Mouse (Mus musculus) cerebellum, adult 2 months (tissue): ENCODE measurements at regions not wholly inside any gene's neighbourhood (a gene's known extent, or its start where the extent isn't known, plus 50 kb on each side); places are given as distances from the start of the nearest gene placed in this dataset.

ENCODE experiments used
- DNase-seq, 2 experiments: peaks; one replicate each; pipeline ENCODE4 v3.0.0; 2021
- H3K27ac ChIP-seq: fragments of 200-500 bp; 2 replicates; pipeline ENCODE4 v1.5.1; 2012; ENCODE audit warnings: low read length, control low read depth, inconsistent platforms; ENCODE audit not compliant: insufficient read depth
- H3K27me3 ChIP-seq: fragments of 200-500 bp; 2 replicates; pipeline ENCODE4 v1.6.1; 2012; ENCODE audit warnings: inconsistent platforms, mild to moderate bottlenecking, low read length, moderate library complexity; ENCODE audit not compliant: control insufficient read depth, insufficient read depth
- H3K4me1 ChIP-seq: fragments of 200-500 bp; 2 replicates; pipeline ENCODE4 v1.6.1; 2011; ENCODE audit warnings: low read length; ENCODE audit not compliant: control insufficient read depth, insufficient read depth
- H3K4me3 ChIP-seq: fragments of 200-500 bp; replicated peaks from 2 replicates; pipeline ENCODE3; 2011; ENCODE audit warnings: mild to moderate bottlenecking, low read depth, low read length, control low read depth; ENCODE audit not compliant: insufficient read depth
- CTCF ChIP-seq: fragments of 200-500 bp; IDR thresholded peaks from 2 replicates; pipeline ENCODE4 v1.5.1; 2011; ENCODE audit warnings: low read depth, mild to moderate bottlenecking, control low read depth, low read length, moderate library complexity, borderline replicate concordance; ENCODE audit not compliant: insufficient read depth
- POLR2A ChIP-seq: fragments of 200-500 bp; IDR thresholded peaks from 2 replicates; pipeline ENCODE4 v1.6.1; 2011; ENCODE audit warnings: low read length, control low read depth, borderline replicate concordance; ENCODE audit not compliant: insufficient read depth
- WGBS: fragments of 180-500 bp; shearing (Covaris S2); methylation state at CpG from one replicate; pipeline ENCODE4 v1.1.7; 2018; 5-methylcytosine and 5-hydroxymethylcytosine counted together

DNA sequence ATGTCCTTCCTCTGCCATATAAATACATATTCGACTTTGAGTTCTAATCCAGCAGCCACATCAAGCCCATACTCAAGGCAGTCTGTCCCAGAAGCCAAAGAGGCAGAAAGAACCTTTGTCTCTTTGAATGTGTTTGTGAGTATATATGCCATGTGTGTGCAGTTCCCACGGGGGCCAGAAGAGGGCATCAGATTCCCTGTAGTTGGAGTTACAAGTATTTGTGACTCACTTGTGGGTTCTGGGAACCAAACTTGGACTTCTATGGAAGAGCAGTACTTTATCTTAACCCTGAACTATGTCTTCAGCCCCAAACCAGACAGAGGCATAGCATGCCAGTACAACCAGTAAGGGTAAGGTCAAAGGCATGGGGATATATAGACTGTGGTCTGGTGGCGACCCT, 165.6 kb upstream of the Sp4 start:
- Histone ChIP-seq H3K27me3 (no peaks in the 10 kb centered on the region), H3K4me1 (no peaks in the 10 kb centered on the region), H3K4me3 (no peak overlapping the region), H3K27ac (no peak overlapping the region)
- no peak for TF ChIP-seq POLR2A
- no peak for TF ChIP-seq CTCF
- WGBS = 75% methylated on average over 3 of the region's 3 CpGs
- no peak for DNase-seq

DNA sequence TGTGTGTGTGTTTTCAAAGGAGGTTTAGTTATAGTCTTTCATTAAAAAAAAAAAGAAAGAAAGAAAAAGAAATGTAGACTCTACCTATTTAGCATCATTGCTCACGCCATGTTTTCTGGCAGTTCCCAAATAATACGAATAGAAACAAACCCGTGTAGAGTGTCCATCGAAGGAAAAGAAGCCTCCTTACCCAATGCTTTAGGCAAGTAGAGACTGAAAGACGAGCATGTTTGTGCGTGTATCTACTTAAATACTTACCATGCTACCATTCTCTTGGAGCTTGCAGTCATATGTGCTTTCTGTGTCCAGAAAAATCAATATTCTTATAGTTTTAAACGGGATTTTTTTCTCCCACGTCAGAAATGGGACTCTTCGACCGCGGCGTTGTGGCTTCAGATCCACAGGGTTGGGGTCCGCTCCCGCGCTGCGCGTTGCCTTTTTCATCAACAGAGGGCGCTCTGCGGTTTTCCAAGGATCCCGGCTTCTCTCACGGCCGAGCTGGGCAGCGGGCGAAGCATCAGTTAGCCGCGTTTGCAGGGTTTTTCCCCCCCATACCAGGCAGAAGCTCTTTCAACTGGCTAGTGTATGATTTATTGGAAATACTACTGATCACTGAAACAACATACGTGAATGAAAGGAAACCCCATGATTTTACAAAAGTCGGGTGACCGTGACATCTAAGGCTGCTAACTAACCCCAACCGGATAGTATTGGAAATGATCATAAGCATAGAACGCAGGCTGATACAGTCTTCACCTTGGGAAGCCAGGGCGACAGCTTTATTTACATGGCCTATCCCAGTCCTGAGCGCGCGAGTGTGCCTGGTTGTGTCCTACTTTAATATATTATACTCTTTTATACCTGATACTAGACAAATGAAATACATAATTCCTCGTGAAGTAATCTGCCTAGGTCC, 156.5 kb upstream of the Sp4 start:
- WGBS = 9% methylated on average over 36 of the region's 36 CpGs
- no peaks in the 10 kb centered on the region; the same call in 1 of the 2 replicates for H3K27me3 ChIP-seq

DNA sequence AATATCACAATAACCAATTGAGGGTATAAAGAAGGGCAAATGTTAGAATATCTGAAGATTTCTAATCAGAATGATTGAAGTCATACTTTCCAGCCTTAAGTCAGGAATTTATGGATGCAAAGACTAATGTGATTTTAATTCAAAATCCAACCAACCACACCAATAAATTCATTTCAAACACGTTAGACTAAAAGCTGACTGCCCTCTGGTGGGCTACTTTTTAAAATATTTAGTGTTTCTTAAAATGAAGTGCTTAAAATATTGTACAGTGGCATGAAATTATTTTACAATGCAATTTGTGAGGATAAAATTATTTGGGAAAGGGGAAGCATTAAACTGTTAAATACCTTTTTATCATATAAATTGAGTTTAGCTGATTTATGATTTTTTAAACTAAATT, 154.4 kb upstream of the Sp4 start:
- TF ChIP-seq CTCF (peak; percentile 18; the same call in 1 of the 2 replicates), POLR2A (no peak)
- Histone ChIP-seq H3K4me3 (no peak overlapping the region), H3K27me3 (no peaks in the 10 kb centered on the region; the same call in 1 of the 2 replicates), H3K4me1 (no peaks in the 10 kb centered on the region), H3K27ac (no peak overlapping the region)
- no peak for DNase-seq
- WGBS = 25% methylated on average over 1 of the region's 1 CpGs

More for the DNA sequence above, 156.5 kb upstream of the Sp4 start:
- H3K4me3 ChIP-seq = no peak overlapping the region
- no peaks in the 10 kb centered on the region for H3K4me1 ChIP-seq
- TF ChIP-seq POLR2A (no peak), CTCF (peak; percentile 52)
- DNase-seq = peak; percentile 42 to 61
- H3K27ac ChIP-seq = no peak overlapping the region

DNA sequence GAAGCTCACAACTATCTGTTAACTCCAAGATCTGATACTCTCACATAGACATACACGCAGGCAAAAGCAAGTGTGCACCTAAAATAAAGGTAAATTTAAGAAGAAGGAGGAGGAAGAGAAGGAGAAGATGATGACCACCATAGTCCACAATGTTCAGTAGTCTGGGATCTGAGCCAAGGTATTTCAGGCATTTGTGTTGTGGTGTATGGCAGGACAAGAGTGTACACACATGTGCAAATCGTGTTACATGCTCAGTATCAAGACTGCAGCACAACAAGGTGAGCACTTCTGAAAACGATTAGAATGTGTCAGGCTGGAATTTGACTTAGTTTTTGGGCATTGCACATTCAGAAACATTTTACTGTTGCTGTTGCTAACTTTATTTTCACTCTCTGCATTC, 138.4 kb upstream of the Sp4 start:
- Histone ChIP-seq H3K27me3 (no peaks in the 10 kb centered on the region), H3K4me3 (no peak overlapping the region)
- 66% methylated on average over 3 of the region's 3 CpGs for WGBS

DNA sequence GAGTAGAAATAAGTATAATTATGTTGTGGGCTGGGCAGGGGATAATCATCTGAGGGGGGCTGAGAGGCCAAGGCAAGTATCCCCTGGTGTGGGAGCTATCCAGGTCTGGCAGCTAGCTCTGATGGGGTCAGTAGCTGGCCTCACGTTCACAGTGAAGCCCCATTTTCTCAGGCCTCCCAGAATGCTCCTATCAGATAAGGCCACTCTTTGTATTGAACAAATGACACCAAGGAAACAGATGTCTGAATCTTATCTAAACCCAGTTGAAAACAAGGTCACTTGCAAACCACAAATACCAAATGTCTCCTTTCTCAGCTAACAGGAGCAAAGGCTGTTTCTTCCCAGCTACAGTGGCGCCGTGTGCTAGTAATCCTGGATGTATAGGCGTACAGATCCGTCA, 137.6 kb upstream of the Sp4 start:
- TF ChIP-seq POLR2A = no peak
- no peak for TF ChIP-seq CTCF
- no peak for DNase-seq
- no peaks in the 10 kb centered on the region for H3K4me1 ChIP-seq
- 93% methylated on average over 5 of the region's 5 CpGs for WGBS
- H3K27me3 ChIP-seq = no peaks in the 10 kb centered on the region
- no peak overlapping the region for H3K27ac ChIP-seq
- H3K4me3 ChIP-seq = no peak overlapping the region

More for the DNA sequence above, 138.4 kb upstream of the Sp4 start:
- Histone ChIP-seq H3K27ac (no peak overlapping the region), H3K4me1 (no peaks in the 10 kb centered on the region)
- TF ChIP-seq POLR2A (no peak), CTCF (no peak)
- DNase-seq = no peak

DNA sequence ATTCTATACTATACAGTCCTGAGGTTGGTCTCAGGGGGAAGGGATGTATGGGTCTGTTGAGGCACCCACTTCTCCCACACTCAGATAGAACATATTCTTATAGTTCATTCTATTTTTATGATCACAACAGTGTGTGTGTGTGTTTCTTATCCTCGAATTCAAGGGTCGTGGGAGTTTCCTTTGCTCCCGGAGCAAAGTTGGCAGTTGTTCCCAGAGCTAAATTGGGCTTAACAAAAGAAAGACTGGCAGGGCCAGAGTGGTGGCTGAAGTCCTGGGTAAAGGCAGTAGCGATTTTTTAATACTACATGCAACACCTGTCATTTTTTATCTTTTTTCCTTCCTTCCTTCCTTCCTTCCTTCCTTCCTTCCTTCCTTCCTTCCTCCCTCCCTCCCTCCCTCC, 131.5 kb upstream of the Sp4 start:
- Histone ChIP-seq H3K4me1 (no peaks in the 10 kb centered on the region), H3K27me3 (no peaks in the 10 kb centered on the region), H3K27ac (no peak overlapping the region), H3K4me3 (no peak overlapping the region)
- DNase-seq = no peak
- WGBS = 25% methylated on average over 4 of the region's 4 CpGs
- TF ChIP-seq CTCF (no peak), POLR2A (no peak)

DNA sequence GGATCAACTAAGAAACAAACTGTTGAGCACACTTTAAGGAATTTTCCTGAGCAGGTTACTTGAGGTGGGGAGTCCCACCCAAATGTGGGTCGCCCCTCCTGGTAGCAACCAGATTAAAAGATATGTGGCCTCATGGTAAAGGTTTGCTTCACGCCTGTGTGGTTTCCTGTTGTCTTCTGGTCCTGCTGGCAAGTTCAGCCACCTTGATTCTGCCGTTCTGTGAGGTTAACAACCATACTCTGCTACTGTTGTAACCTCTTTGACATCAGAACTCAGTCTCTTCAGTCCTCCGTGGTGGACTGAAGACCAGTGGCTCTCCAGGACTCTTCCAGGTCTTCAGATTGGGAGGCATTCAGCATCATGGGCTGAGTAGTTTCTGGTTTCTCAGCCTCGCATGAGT, 127.1 kb upstream of the Sp4 start:
- H3K4me3 ChIP-seq = no peak overlapping the region
- H3K27me3 ChIP-seq = no peaks in the 10 kb centered on the region
- DNase-seq = no peak
- TF ChIP-seq CTCF (no peak), POLR2A (no peak)
- no peak overlapping the region for H3K27ac ChIP-seq
- H3K4me1 ChIP-seq = no peaks in the 10 kb centered on the region
- 76% methylated on average over 5 of the region's 5 CpGs for WGBS

DNA sequence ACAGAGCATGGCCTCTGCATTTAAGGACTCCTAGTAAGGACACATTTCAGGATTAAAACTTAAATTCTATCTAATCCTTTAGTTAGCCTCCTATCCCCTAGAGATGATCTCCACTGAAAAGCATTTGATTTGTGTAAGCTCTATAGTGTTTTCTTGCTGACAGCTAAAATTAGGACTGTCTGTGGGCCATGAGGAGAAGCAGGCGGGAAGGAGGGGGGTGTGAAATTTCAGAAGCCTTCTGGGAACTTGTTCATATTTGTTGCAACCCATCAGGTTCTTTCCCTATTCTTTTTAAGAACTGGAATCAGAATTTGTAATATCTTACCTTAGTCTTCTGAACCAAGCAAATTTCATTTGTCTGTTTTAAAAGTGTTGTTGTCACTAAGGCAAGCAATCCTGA, 114.7 kb upstream of the Sp4 start:
- 78% methylated on average over 1 of the region's 1 CpGs for WGBS
- Histone ChIP-seq H3K27me3 (no peaks in the 10 kb centered on the region; the same call in 1 of the 2 replicates), H3K4me1 (no peaks in the 10 kb centered on the region), H3K4me3 (no peak overlapping the region), H3K27ac (no peak overlapping the region)
- DNase-seq = no peak
- TF ChIP-seq POLR2A (no peak), CTCF (no peak)
